Mouse (Mus musculus): ENCODE data around the gene Ift74.
A peak's percentile ranks its signal among the peaks of the same experiment; 100 is the strongest.

GRCm38 (mm10) chr4:94603031-94603629 lies 11.2 kb upstream of the Ift74 start, which contains the start of gene Plaa:
- TF ChIP-seq CTCF (IDR thresholded peaks at IDR 0.05; ENCODE audit: low read depth, low read length) (no peak), POLR2A (IDR thresholded peaks at IDR 0.05; ENCODE audit: insufficient read depth, low read length) (no peak), EP300 (IDR thresholded peaks at IDR 0.05; ENCODE audit: insufficient read depth, low read depth, low read length) (peak; percentile 59; the same call in 1 of the 2 replicates)

Data from ES-Bruce4 (cell line).